Mouse (Mus musculus) adipocyte (in vitro differentiated cells): ENCODE data around the gene Gm14288.
"Not testable (repeated sequence)": the region's sequence is repeated elsewhere in the genome, so short reads cannot be mapped to it uniquely, and the experiment has no call there.

Experiments used
- DNase-seq: peaks from one replicate; pipeline ENCODE4 v3.0.0-alpha.2; 2016; ENCODE audit warnings: low spot score

Gene Gm14288

DNA sequence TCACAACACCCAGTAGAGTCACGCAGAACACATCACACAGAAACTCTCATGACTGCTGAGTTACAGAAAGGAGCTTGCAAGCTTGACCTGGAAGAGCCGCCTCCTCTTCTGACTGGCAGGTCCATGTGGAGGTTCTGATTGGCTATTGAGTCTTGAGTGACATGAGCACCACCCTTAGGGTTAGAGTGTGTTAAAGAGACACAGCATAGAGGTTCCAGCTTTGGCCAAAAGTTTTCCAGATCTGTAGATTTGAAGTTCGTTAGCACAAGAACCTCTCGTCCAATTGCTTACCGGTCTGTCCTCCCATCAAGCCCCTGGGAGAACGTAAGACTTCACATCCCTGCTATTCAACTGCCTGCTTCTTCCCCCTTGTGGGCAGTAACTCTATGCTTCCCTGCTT is at the start of gene Gm14288:
Gene Gm14288, minus strand, starts transcription at position 101 of the 400 bp plus-strand sequence.
- not testable (repeated sequence) for DNase-seq

DNA sequence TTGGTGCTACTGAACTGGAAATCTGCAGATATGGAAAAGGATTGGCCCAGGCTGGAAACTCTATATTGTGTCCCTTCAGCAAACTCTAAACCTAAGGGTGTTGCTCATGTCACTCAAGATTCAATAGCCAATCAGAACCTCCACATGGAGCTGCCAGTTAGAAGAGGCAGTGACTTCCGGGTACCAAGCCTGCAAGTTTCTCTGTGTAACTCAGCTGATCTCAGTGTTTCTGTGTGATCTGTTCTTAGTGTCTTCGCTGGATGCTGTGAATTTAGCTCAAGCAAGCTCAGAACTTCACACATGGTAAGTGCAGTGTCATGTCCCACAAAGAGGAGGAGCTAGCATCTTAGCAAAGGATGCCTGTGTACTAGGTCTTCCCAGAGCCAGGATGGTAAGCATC is 59.7 kb downstream of the Gm14288 start, which contains the start of gene Gm2007:
Gene Gm2007, plus strand, starts transcription at position 301 of the 400 bp plus-strand sequence.
- not testable (repeated sequence) for DNase-seq
